Mouse (Mus musculus) forebrain, embryonic 10.5 days (tissue): Measurements from ENCODE around the gene B230104I21Rik. TPM values are rescaled to one million over a fixed set of nuclear protein-coding genes. Genes with fewer than 3 reads are reported as not detected.

Experiments used
- DNase-seq: peaks from one replicate; pipeline ENCODE4 v3.0.0-alpha.2; 2017; ENCODE audit warnings: low spot score; ENCODE audit errors: extremely low spot score
- H3K27ac ChIP-seq: fragments of 300-500 bp; sonication (generic); 2 replicates; pipeline ENCODE4 v1.5.1; 2016; ENCODE audit warnings: mild to moderate bottlenecking
- H3K27me3 ChIP-seq: fragments of 300-500 bp; sonication (generic); 2 replicates; pipeline ENCODE4 v1.6.1; 2016; ENCODE audit warnings: mild to moderate bottlenecking; ENCODE audit not compliant: poor library complexity, severe bottlenecking
- H3K36me3 ChIP-seq: fragments of 300-500 bp; sonication (generic); replicated peaks from 2 replicates; pipeline ENCODE4 v1.6.1; 2016; ENCODE audit warnings: mild to moderate bottlenecking, moderate library complexity
- H3K4me1 ChIP-seq: fragments of 300-500 bp; sonication (generic); 2 replicates; pipeline ENCODE4 v1.6.1; 2016
- H3K4me3 ChIP-seq: fragments of 300-500 bp; sonication (generic); 2 replicates; pipeline ENCODE4 v1.5.1; 2016; ENCODE audit warnings: mild to moderate bottlenecking, moderate library complexity
- H3K9me3 ChIP-seq: fragments of 300-500 bp; sonication (generic); 2 replicates; pipeline ENCODE4 v1.6.1; 2016; ENCODE audit warnings: mild to moderate bottlenecking, moderate library complexity
- WGBS: fragments of 180-500 bp; shearing (Covaris S2); methylation state at CpG from one replicate; pipeline ENCODE4 v1.1.7; 2016; 5-methylcytosine and 5-hydroxymethylcytosine counted together
- polyA plus RNA-seq: library from polyadenylated mRNA; unstranded; fragments of >200 nt; fragmentation: Nextera tagmentation; extraction: Ambion mirVana; gene quantifications from 2 replicates; pipeline ENCODE4 v1.2.1, GENCODE M21; 2016

Gene B230104I21Rik
- not detected in 2 replicates for polyA plus RNA-seq

- no peak for DNase-seq
- Histone ChIP-seq H3K27ac (peak within 1 kb of the TSS; percentile 76), H3K36me3 (peaks cover 84% of the 10 kb centered on the region), H3K27me3 (peaks cover 56% of the 10 kb centered on the region), H3K4me3 (peak within 1 kb of the TSS; percentile 5; the same call in 1 of the 2 replicates), H3K4me1 (peaks cover 61% of the 10 kb centered on the region), H3K9me3 (no peaks in the 10 kb centered on the region)
- 85% methylated on average over 12 of the region's 12 CpGs for WGBS
Measured at GRCm38 (mm10) chr4:154335761-154336160, at the start of gene B230104I21Rik. Gene B230104I21Rik (plus strand): TSS chr4:154336127.

GRCm38 (mm10) chr4:154293735-154294201 is 42.2 kb upstream of the B230104I21Rik start:
- no peak for DNase-seq
- WGBS = 60% methylated on average over 4 of the region's 4 CpGs
- H3K36me3 ChIP-seq = no peaks in the 10 kb centered on the region
- H3K4me3 ChIP-seq = no peak overlapping the region
- H3K27ac ChIP-seq = 0 out of 2 replicates have a peak overlapping the region, but pooled peaks have one; percentile 13
- no peaks in the 10 kb centered on the region for H3K9me3 ChIP-seq
- H3K27me3 ChIP-seq = peaks cover 34% of the 10 kb centered on the region
- H3K4me1 ChIP-seq = peaks cover 31% of the 10 kb centered on the region

DNA sequence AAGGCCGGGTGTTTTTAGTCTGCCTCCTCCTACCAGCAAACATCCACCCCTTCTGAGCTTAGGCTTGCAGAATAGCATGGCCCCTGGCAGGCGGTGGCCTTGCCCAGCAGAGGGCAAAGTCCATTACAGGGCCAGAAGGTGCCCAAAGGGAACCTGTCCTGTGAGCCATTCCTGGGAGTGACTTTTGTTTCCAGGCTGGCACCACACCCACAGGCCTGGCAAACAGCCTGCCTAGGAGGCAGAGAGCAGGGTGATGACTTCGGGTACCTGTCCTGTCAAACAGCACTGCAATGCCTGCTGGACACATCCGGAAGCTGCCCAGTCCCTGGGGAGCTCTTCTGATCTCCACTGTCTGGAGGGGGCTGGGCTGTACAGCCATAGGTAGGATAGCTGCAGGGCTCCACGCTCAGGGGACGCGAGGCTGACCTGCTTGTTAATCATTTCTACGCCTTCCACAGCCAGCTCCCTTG is 41.6 kb upstream of the B230104I21Rik start:
- peaks cover 37% of the 10 kb centered on the region for H3K4me1 ChIP-seq
- no peak for DNase-seq
- H3K36me3 ChIP-seq = no peaks in the 10 kb centered on the region
- no peaks in the 10 kb centered on the region for H3K9me3 ChIP-seq
- H3K27me3 ChIP-seq = peaks cover 39% of the 10 kb centered on the region
- WGBS = 65% methylated on average over 8 of the region's 8 CpGs
- H3K4me3 ChIP-seq = no peak overlapping the region
- H3K27ac ChIP-seq = peak overlapping the region; percentile 32; the same call in 1 of the 2 replicates

DNA sequence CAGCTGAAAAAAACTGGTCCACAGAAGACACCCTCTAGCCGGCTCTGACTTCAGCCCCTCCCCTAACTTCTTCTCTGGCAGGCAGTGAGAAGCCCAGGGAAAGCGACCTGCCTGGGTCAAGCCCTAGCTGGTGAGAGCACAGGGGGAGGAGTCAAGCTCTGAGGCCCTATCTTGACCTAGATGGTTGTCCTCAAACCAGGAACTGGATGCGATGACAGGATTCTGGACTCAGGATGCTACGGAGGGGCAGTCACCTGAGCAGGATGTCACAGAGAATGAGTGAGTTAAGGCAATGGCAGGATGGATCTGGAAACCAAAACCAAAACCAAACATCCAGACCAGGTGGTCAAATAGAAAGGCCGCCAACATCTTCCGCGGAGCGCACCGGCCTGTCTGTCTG is 38.2 kb upstream of the B230104I21Rik start:
- no peak overlapping the region for H3K4me3 ChIP-seq
- no peak overlapping the region for H3K27ac ChIP-seq
- no peak for DNase-seq
- H3K27me3 ChIP-seq = peaks cover 67% of the 10 kb centered on the region
- 38% methylated on average over 9 of the region's 9 CpGs for WGBS
- H3K4me1 ChIP-seq = peaks cover 52% of the 10 kb centered on the region
- H3K9me3 ChIP-seq = no peaks in the 10 kb centered on the region
- no peaks in the 10 kb centered on the region for H3K36me3 ChIP-seq

- H3K27ac ChIP-seq = peak overlapping the region; percentile 60
- WGBS = under 1% methylated on average over 66 of the region's 66 CpGs
- H3K27me3 ChIP-seq = peaks cover 68% of the 10 kb centered on the region
Measured at GRCm38 (mm10) chr4:154299541-154300271, 36.2 kb upstream of the B230104I21Rik start.

GRCm38 (mm10) chr4:154301466-154301881 is 34.5 kb upstream of the B230104I21Rik start, which contains the start of gene Arhgef16:
Gene Arhgef16 (minus strand): TSS chr4:154301676.
- Histone ChIP-seq H3K4me3 (no peak within 1 kb of the TSS; the same call in 1 of the 2 replicates), H3K27me3 (peaks cover 63% of the 10 kb centered on the region), H3K9me3 (no peaks in the 10 kb centered on the region; the same call in 1 of the 2 replicates), H3K36me3 (no peaks in the 10 kb centered on the region), H3K27ac (no peak within 1 kb of the TSS), H3K4me1 (peaks cover 37% of the 10 kb centered on the region)
- WGBS = 21% methylated on average over 7 of the region's 7 CpGs
- peak; percentile 61 for DNase-seq

More at GRCm38 (mm10) chr4:154299541-154300271, 36.2 kb upstream of the B230104I21Rik start:
- Histone ChIP-seq H3K4me1 (peaks cover 38% of the 10 kb centered on the region), H3K36me3 (no peaks in the 10 kb centered on the region), H3K4me3 (peak overlapping the region; percentile 69), H3K9me3 (no peaks in the 10 kb centered on the region)
- peak; percentile 34 for DNase-seq

DNA sequence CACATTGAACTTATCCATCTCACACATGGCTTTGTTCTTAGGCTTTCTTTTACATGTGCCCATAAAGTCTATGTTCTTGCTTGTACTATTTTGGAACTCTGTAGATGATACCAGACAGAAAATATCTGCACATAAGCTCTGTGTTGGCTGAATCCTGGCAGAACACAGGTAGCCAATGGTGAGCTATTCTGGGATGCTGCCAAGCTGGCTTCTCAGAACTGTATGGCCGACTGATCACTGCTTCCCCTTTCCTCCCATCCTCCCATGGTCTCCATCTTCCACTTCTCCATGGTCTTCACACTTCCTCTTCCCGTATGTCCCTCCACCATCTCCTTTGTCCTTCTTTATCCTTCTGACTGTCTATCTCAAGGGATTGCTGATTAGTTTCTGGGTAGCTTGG is 26.8 kb upstream of the B230104I21Rik start:
- no peaks in the 10 kb centered on the region; the same call in 1 of the 2 replicates for H3K9me3 ChIP-seq
- 87% methylated on average over 2 of the region's 2 CpGs for WGBS

DNA sequence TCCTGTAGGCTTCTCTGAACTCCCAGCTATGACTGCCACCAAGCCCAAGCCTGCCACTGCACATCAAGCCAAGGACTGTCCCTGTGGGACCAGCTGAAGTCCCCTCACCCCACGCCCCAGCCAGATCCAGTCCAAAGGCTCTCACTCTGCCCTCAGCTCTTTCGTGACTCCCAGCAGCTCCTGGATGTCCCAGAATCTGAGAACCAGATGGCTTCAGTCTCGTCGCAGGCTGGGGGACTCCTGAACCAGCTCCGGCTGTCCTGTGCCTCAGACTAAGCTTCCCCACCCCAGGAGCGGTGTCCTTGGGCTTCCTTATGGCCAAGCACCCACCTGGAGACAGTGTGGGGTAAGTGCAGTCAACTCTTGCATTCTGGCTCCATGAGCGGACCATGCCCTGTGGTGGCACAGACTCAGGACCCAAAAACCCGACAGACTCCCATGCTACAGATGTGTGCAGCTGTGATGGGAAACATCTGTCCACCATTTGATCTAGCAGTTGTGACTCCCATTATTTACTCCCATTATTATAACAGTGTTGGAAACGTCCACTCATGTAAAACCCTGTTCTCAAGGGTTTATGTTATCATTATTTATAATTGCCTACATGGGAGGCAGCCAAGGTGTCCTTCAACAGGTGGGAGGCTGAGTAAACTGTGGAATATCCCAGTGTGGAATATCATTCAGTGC is 25.2 kb upstream of the B230104I21Rik start:
- H3K27me3 ChIP-seq = no peaks in the 10 kb centered on the region
- H3K36me3 ChIP-seq = no peaks in the 10 kb centered on the region
- 83% methylated on average over 9 of the region's 9 CpGs for WGBS
- H3K4me1 ChIP-seq = peaks cover 17% of the 10 kb centered on the region
- DNase-seq = no peak
- 0 out of 2 replicates have a peak overlapping the region, but pooled peaks have one; percentile 40 for H3K27ac ChIP-seq
- H3K9me3 ChIP-seq = no peaks in the 10 kb centered on the region; the same call in 1 of the 2 replicates
- no peak overlapping the region for H3K4me3 ChIP-seq

More for the DNA sequence above, 26.8 kb upstream of the B230104I21Rik start:
- Histone ChIP-seq H3K27ac (no peak overlapping the region), H3K27me3 (no peaks in the 10 kb centered on the region), H3K36me3 (no peaks in the 10 kb centered on the region), H3K4me1 (peaks cover 17% of the 10 kb centered on the region), H3K4me3 (no peak overlapping the region)
- no peak for DNase-seq

- DNase-seq = no peak
- Histone ChIP-seq H3K27ac (peak overlapping the region; percentile 61; the same call in 1 of the 2 replicates), H3K4me3 (no peak overlapping the region), H3K27me3 (no peaks in the 10 kb centered on the region), H3K9me3 (no peaks in the 10 kb centered on the region; the same call in 1 of the 2 replicates), H3K36me3 (peaks cover 4% of the 10 kb centered on the region), H3K4me1 (peaks cover 21% of the 10 kb centered on the region)
- 84% methylated on average over 2 of the region's 2 CpGs for WGBS
Measured at GRCm38 (mm10) chr4:154312143-154312812, 23.6 kb upstream of the B230104I21Rik start.

- H3K9me3 ChIP-seq = no peaks in the 10 kb centered on the region; the same call in 1 of the 2 replicates
- peak overlapping the region; percentile 61; the same call in 1 of the 2 replicates for H3K27ac ChIP-seq
- 36% methylated on average over 4 of the region's 4 CpGs for WGBS
- H3K4me1 ChIP-seq = peaks cover 25% of the 10 kb centered on the region
- H3K36me3 ChIP-seq = peaks cover 12% of the 10 kb centered on the region
- H3K27me3 ChIP-seq = no peaks in the 10 kb centered on the region
- DNase-seq = no peak
- H3K4me3 ChIP-seq = no peak overlapping the region
Measured at GRCm38 (mm10) chr4:154312935-154313621, 22.8 kb upstream of the B230104I21Rik start.

DNA sequence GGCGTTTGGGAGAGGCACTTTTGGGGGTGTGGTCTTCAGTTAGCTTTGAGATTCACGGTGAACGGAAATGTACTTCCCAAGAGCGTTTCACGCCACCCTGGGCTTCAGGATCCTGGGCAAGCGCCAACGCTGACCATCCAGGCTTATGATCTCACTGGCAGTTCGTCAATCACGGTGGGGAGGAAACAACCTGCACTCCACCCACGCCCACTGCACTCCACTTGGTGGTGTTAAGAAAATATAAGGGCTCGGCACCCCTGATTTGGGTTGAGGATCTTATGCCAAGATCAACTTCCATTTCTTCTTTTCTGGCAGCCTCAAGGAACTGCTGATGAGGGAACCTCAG is 22.3 kb upstream of the B230104I21Rik start:
- WGBS = 84% methylated on average over 11 of the region's 11 CpGs

More for the DNA sequence above, 22.3 kb upstream of the B230104I21Rik start:
- peak overlapping the region; percentile 61; the same call in 1 of the 2 replicates for H3K27ac ChIP-seq
- H3K27me3 ChIP-seq = no peaks in the 10 kb centered on the region
- peaks cover 25% of the 10 kb centered on the region for H3K4me1 ChIP-seq
- no peak for DNase-seq
- no peak overlapping the region for H3K4me3 ChIP-seq
- H3K36me3 ChIP-seq = peaks cover 17% of the 10 kb centered on the region
- H3K9me3 ChIP-seq = no peaks in the 10 kb centered on the region
